In the genomic region with DNA sequence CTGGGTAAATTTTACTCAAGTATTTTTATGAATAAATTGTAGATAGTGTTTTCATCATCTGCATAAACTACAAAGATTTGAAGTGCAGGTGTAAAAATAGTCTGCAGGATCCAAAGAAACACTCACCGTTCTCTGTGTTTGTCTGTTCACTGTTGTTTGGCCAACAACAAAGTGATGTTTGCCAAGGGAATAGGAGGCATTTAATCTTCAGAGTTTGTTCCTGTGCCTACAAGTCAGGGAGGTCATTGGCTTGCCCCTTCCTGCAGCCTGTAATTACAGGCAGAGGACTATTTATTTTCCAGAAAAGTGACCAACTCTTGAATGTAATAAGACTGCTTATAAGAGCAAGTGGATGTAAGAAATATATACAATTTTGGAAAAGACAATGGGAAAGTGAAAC, we compare ENCODE assay signal across 33 mouse cellular contexts.
"Had no signal": no experiment of that assay in that cellular context is flagged by ENCODE, and none has a peak within 500 bp of the region (broad histone marks: within the 10 kb centered on the region; RNA-seq: fewer than 3 reads in every experiment).

No protein-coding gene starts in this region.

- H3K9ac ChIP-seq: heart, embryonic 12.5 days; heart, embryonic 13.5 days; heart, embryonic 15.5 days; hindbrain, embryonic 12.5 days; hindbrain, embryonic 13.5 days; hindbrain, embryonic 14.5 days; hindbrain, embryonic 15.5 days; intestine, embryonic 15.5 days; kidney, embryonic 15.5 days had no signal

- H3K36me3 ChIP-seq: heart, embryonic 10.5 days; heart, embryonic 12.5 days; heart, embryonic 13.5 days; heart, embryonic 15.5 days; hindbrain, embryonic 10.5 days; hindbrain, embryonic 12.5 days; hindbrain, embryonic 13.5 days; hindbrain, embryonic 15.5 days; intestine, embryonic 15.5 days; kidney, embryonic 15.5 days had no signal

- H3K27me3 ChIP-seq: heart, embryonic 12.5 days; heart, embryonic 13.5 days; heart, embryonic 15.5 days; hindbrain, embryonic 12.5 days; hindbrain, embryonic 13.5 days; hindbrain, embryonic 15.5 days; intestine, embryonic 15.5 days; kidney, embryonic 15.5 days had no signal

- H3K4me1 ChIP-seq: heart, embryonic 10.5 days; heart, embryonic 15.5 days; hindbrain, embryonic 10.5 days; hindbrain, embryonic 12.5 days; hindbrain, embryonic 13.5 days; hindbrain, embryonic 15.5 days; intestine, embryonic 15.5 days had no signal

- ATAC-seq: hindbrain, embryonic 16.5 days; hindbrain, postnatal 0 days; inflammation-experienced regulatory T-cells, adult 6 months; intestine, embryonic 15.5 days; intestine, embryonic 16.5 days; intestine, postnatal 0 days had no signal

- H3K27ac ChIP-seq: heart, adult 2 months; heart, embryonic 10.5 days; heart, embryonic 13.5 days; heart, embryonic 15.5 days; hindbrain, embryonic 10.5 days; hindbrain, embryonic 12.5 days; hindbrain, embryonic 13.5 days; hindbrain, embryonic 14.5 days; hindbrain, embryonic 15.5 days; hindbrain, postnatal 0 days; intestine, embryonic 15.5 days; layer of hippocampus, adult 2 months; left cerebral cortex, adult 2 months had no signal

- H3K4me3 ChIP-seq: heart, adult 2 months; heart, embryonic 10.5 days; heart, embryonic 12.5 days; heart, embryonic 13.5 days; heart, embryonic 15.5 days; hindbrain, embryonic 10.5 days; hindbrain, embryonic 12.5 days; hindbrain, embryonic 13.5 days; hindbrain, embryonic 15.5 days; intestine, embryonic 15.5 days; kidney, embryonic 15.5 days; layer of hippocampus, adult 2 months; left cerebral cortex, adult 2 months had no signal

- H3K4me2 ChIP-seq: heart, embryonic 11.5 days; heart, embryonic 12.5 days; heart, embryonic 13.5 days; heart, embryonic 15.5 days; hindbrain, embryonic 12.5 days; hindbrain, embryonic 13.5 days; hindbrain, embryonic 14.5 days; hindbrain, embryonic 15.5 days; intestine, embryonic 15.5 days; kidney, embryonic 15.5 days had no signal

- DNase-seq: heart, adult 2 months; heart, postnatal 10 days; heart, postnatal 14 days; heart, postnatal 36 days; heart, postnatal 4 days; kidney, adult 11 months; kidney, adult 18-20 months; kidney, adult 9 months; kidney, postnatal 10 days; kidney, postnatal 14 days; kidney, postnatal 25 days; kidney, postnatal 4 days; layer of hippocampus, adult 9-11 months; layer of hippocampus, postnatal 36 days had no signal

- H3K9me3 ChIP-seq: heart, embryonic 10.5 days; heart, embryonic 12.5 days; heart, embryonic 13.5 days; heart, embryonic 15.5 days; hindbrain, embryonic 10.5 days; hindbrain, embryonic 12.5 days; hindbrain, embryonic 13.5 days; hindbrain, embryonic 15.5 days; intestine, embryonic 15.5 days; kidney, embryonic 15.5 days had no signal
